8 mouse cellular contexts compared by ENCODE assay signal in genomic region chr14:21052112-21052780, GRCm38 (mm10). TPM values are rescaled to one million over a fixed set of nuclear protein-coding genes. Genes with fewer than 3 reads are reported as not detected.
DNase-seq lines count a peak whose midpoint lies in the region; ATAC-seq and TF ChIP-seq lines count a peak whose summit lies in the region.

Ap3m1 (minus strand) TSS chr14:21052508.
Adk (plus strand) TSS chr14:21052574.

- peaks cover 5 to 8% of the 10 kb centered on the region in 2 experiments; a peak in 3 of 4 replicates for H3K4me1 ChIP-seq in MEL (ENCODE audit: control insufficient read depth in 1 of 2, insufficient read depth in 2 of 2, low read length in 2 of 2)
- H3K4me1 ChIP-seq in cerebellum, adult 2 months (ENCODE audit: control insufficient read depth, insufficient read depth, low read length) = no peaks in the 10 kb centered on the region
- peaks cover 5% of the 10 kb centered on the region; the same call in 1 of the 2 replicates for H3K4me1 ChIP-seq in forebrain, postnatal 0 days (ENCODE audit: insufficient read depth)
- peaks cover 19% of the 10 kb centered on the region for H3K4me1 ChIP-seq in lung, embryonic 15.5 days

- no peak for TF ChIP-seq CTCF in MEL (IDR thresholded peaks at IDR 0.05 in 2 of 3, conservative IDR thresholded peaks at IDR 0.05 in 1 of 3; ENCODE audit: control insufficient read depth in 1 of 3, insufficient read depth in 1 of 3, low read depth in 2 of 3, low read length in 3 of 3, poor library complexity in 1 of 3, severe bottlenecking in 1 of 3)
- TF ChIP-seq CTCF in cerebellum, adult 2 months (IDR thresholded peaks at IDR 0.05; ENCODE audit: borderline replicate concordance, insufficient read depth, low read depth, low read length) = no peak
- TF ChIP-seq CTCF in forebrain, postnatal 0 days (IDR thresholded peaks at IDR 0.05; ENCODE audit: low read depth) = no peak

- H3K4me2 ChIP-seq in forebrain, postnatal 0 days (ENCODE audit: low read depth) = peak within 1 kb of the TSS; percentile 96
- peak within 1 kb of the TSS; percentile 70 for H3K4me2 ChIP-seq in lung, embryonic 15.5 days

- ATAC-seq in forebrain, postnatal 0 days = peak; percentile 98
- ATAC-seq in lung, embryonic 15.5 days (ENCODE audit: borderline replicate concordance, extremely low read depth, low FRiP score, low TSS enrichment) = peak; percentile 97

- TF ChIP-seq RAD21 in MEL (IDR thresholded peaks at IDR 0.05; ENCODE audit: low read depth, low read length) = no peak

- TF ChIP-seq EP300 in MEL (IDR thresholded peaks at IDR 0.05; ENCODE audit: low read depth in 1 of 2, low read length in 2 of 2) = peak in 1 of 2 experiments; percentile 23; a peak in 1 of 4 replicates

- no peaks in the 10 kb centered on the region for H3K27me3 ChIP-seq in MEL (ENCODE audit: control insufficient read depth in 1 of 2, insufficient read depth in 2 of 2, low read length in 2 of 2)
- no peaks in the 10 kb centered on the region for H3K27me3 ChIP-seq in cerebellum, adult 2 months (ENCODE audit: control insufficient read depth, insufficient read depth, low read length)
- no peaks in the 10 kb centered on the region for H3K27me3 ChIP-seq in forebrain, postnatal 0 days (ENCODE audit: insufficient read depth, low read length)
- no peaks in the 10 kb centered on the region for H3K27me3 ChIP-seq in lung, embryonic 15.5 days

- peaks cover 37% of the 10 kb centered on the region for H3K79me2 ChIP-seq in MEL (ENCODE audit: control insufficient read depth, insufficient read depth, low read length, poor library complexity)

- under 1% methylated on average over 48 of the region's 48 CpGs for WGBS in cerebellum, adult 2 months
- WGBS in forebrain, postnatal 0 days = 1% methylated on average over 48 of the region's 48 CpGs
- WGBS in lung, embryonic 15.5 days = under 1% methylated on average over 48 of the region's 48 CpGs

- peak within 1 kb of the TSS; percentile 86 for H3K9ac ChIP-seq in MEL (ENCODE audit: control insufficient read depth, low read depth, low read length, poor library complexity, severe bottlenecking)
- peak within 1 kb of the TSS; percentile 87 for H3K9ac ChIP-seq in forebrain, postnatal 0 days
- H3K9ac ChIP-seq in lung, embryonic 15.5 days = peak within 1 kb of the TSS; percentile 68

- H3K4me3 ChIP-seq in MEL (ENCODE audit: control insufficient read depth in 1 of 2, insufficient read depth in 1 of 2, low read depth in 2 of 2, low read length in 2 of 2) = peak within 1 kb of the TSS; percentile 81 to 96
- peak within 1 kb of the TSS; percentile 69 for H3K4me3 ChIP-seq in cerebellum, adult 2 months (replicated peaks; ENCODE audit: insufficient read depth, low read depth, low read length)
- peak within 1 kb of the TSS; percentile 86 for H3K4me3 ChIP-seq in forebrain, postnatal 0 days (ENCODE audit: low read depth, low read length)
- H3K4me3 ChIP-seq in lung, embryonic 15.5 days = peak within 1 kb of the TSS; percentile 80

- peak; percentile 97 for DNase-seq in MEL (ENCODE audit: low read depth, low spot score)
- peak; percentile 90 to 93 for DNase-seq in cerebellum, adult 2 months
- DNase-seq in forebrain, postnatal 0 days = peak; percentile 97
- peak; percentile 97 for DNase-seq in heart, postnatal 4 days
- DNase-seq in layer of hippocampus, adult 8-10 months (ENCODE audit: low spot score in 2 of 2) = peak; percentile 89 to 93
- DNase-seq in ovary, adult 18-20 months (ENCODE audit: low spot score) = peak; percentile 87
- DNase-seq in thymus, postnatal 0 days (ENCODE audit: low spot score) = peak; percentile 96

- peak within 1 kb of the TSS; percentile 92 for H3K27ac ChIP-seq in MEL (ENCODE audit: control insufficient read depth, low read depth, low read length)
- H3K27ac ChIP-seq in cerebellum, adult 2 months (ENCODE audit: insufficient read depth, low read length) = peak within 1 kb of the TSS; percentile 54
- H3K27ac ChIP-seq in forebrain, postnatal 0 days (ENCODE audit: low read depth, low read length) = peak within 1 kb of the TSS; percentile 96
- H3K27ac ChIP-seq in lung, embryonic 15.5 days = peak within 1 kb of the TSS; percentile 86

- H3K9me3 ChIP-seq in MEL (replicated peaks; ENCODE audit: insufficient read depth, low read length) = no peaks in the 10 kb centered on the region
- no peaks in the 10 kb centered on the region for H3K9me3 ChIP-seq in forebrain, postnatal 0 days (ENCODE audit: low read length)
- H3K9me3 ChIP-seq in lung, embryonic 15.5 days = no peaks in the 10 kb centered on the region

- TF ChIP-seq POLR2A in MEL (IDR thresholded peaks at IDR 0.05; ENCODE audit: control insufficient read depth in 1 of 2, insufficient read depth in 1 of 2, low read depth in 1 of 2, low read length in 2 of 2, poor library complexity in 1 of 2) = peak; percentile 66 to 75; a peak in 3 of 4 replicates
- peak; percentile 68; the same call in 1 of the 2 replicates for TF ChIP-seq POLR2A in cerebellum, adult 2 months (IDR thresholded peaks at IDR 0.05; ENCODE audit: borderline replicate concordance, insufficient read depth, low read length)

- H3K36me3 ChIP-seq in MEL (ENCODE audit: control insufficient read depth in 1 of 2, insufficient read depth in 2 of 2, low read length in 2 of 2) = peaks cover 0 to 10% of the 10 kb centered on the region in 2 experiments; a peak in 2 of 4 replicates
- no peaks in the 10 kb centered on the region for H3K36me3 ChIP-seq in forebrain, postnatal 0 days (ENCODE audit: insufficient read depth)
- H3K36me3 ChIP-seq in lung, embryonic 15.5 days = no peaks in the 10 kb centered on the region

TF ChIP-seq in MEL, 35 proteins besides CTCF, POLR2A, EP300 and RAD21 (continues in another document):
- no peak for TF ChIP-seq USF1 (IDR thresholded peaks at IDR 0.05; ENCODE audit: low read depth, low read length)
- TF ChIP-seq POLR2AphosphoS5 (IDR thresholded peaks at IDR 0.05; ENCODE audit: borderline replicate concordance, low read depth, low read length) = no peak
- TF ChIP-seq KAT2A (conservative IDR thresholded peaks at IDR 0.05; ENCODE audit: low read depth, low read length) = no peak; the same call in 1 of the 2 replicates
- no peak for TF ChIP-seq MAFK (IDR thresholded peaks at IDR 0.05; ENCODE audit: borderline replicate concordance, low read depth, low read length)
- no peak for TF ChIP-seq MEF2A (IDR thresholded peaks at IDR 0.05; ENCODE audit: extremely low read depth, insufficient replicate concordance, low read depth, low read length, poor library complexity, severe bottlenecking)
- no peak for TF ChIP-seq MYB (IDR thresholded peaks at IDR 0.05; ENCODE audit: low read depth, low read length)
- no peak for TF ChIP-seq ZNF384 (IDR thresholded peaks at IDR 0.05; ENCODE audit: low read depth, low read length)
- TF ChIP-seq POLR2AphosphoS2 (IDR thresholded peaks at IDR 0.05; ENCODE audit: low read length) = peak; percentile 52
- TF ChIP-seq ZKSCAN1 (IDR thresholded peaks at IDR 0.05; ENCODE audit: low read depth, low read length) = no peak
- TF ChIP-seq MAX (IDR thresholded peaks at IDR 0.05; ENCODE audit: low read length) = peak; percentile 99
- no peak for TF ChIP-seq JUND (IDR thresholded peaks at IDR 0.05; ENCODE audit: low read depth, low read length)
- no peak for TF ChIP-seq TAL1 (IDR thresholded peaks at IDR 0.05; ENCODE audit: low read length)
- peak; percentile 47; the same call in 1 of the 2 replicates for TF ChIP-seq TCF12 (IDR thresholded peaks at IDR 0.05; ENCODE audit: low read depth, low read length)
- TF ChIP-seq RCOR1 (IDR thresholded peaks at IDR 0.05; ENCODE audit: low read depth, low read length) = no peak
- TF ChIP-seq TBP (IDR thresholded peaks at IDR 0.05; ENCODE audit: low read depth, low read length) = peak; percentile 63; the same call in 1 of the 2 replicates
- TF ChIP-seq ETS1 (IDR thresholded peaks at IDR 0.05; ENCODE audit: low read depth, low read length) = peak; percentile 68
- TF ChIP-seq SIN3A (IDR thresholded peaks at IDR 0.05; ENCODE audit: low read length) = peak; percentile 78
- no peak for TF ChIP-seq CHD1 (IDR thresholded peaks at IDR 0.05; ENCODE audit: low read depth, low read length)
- TF ChIP-seq NRF1 (IDR thresholded peaks at IDR 0.05; ENCODE audit: insufficient read depth, low read depth, low read length, poor library complexity, severe bottlenecking) = no peak
- no peak for TF ChIP-seq USF2 (IDR thresholded peaks at IDR 0.05; ENCODE audit: borderline replicate concordance in 1 of 2, insufficient read depth in 1 of 2, low read depth in 1 of 2, low read length in 2 of 2)
- TF ChIP-seq SMC3 (IDR thresholded peaks at IDR 0.05; ENCODE audit: low read depth, low read length) = peak; percentile 21; the same call in 1 of the 2 replicates
- TF ChIP-seq BHLHE40 (IDR thresholded peaks at IDR 0.05; ENCODE audit: borderline replicate concordance, low read depth, low read length) = no peak
- TF ChIP-seq MYC (IDR thresholded peaks at IDR 0.05; ENCODE audit: low read depth, low read length) = no peak

RNA-seq across cellular contexts. Expression of gene Ap3m1, which starts in this region (rescaled TPM):
- 27.9 and 31.8 TPM in 2 replicates for total RNA-seq in MEL (2012; rRNA removed)
- polyA plus RNA-seq in MEL (2012; ENCODE audit: insufficient read depth in 1 of 2, insufficient read length in 2 of 2, low read depth in 1 of 2, low replicate concordance in 2 of 2, missing spikeins in 1 of 2) = 10 to 100 TPM in 1 of 2 experiments, not detected in 1; 47.4 TPM
- 66.0 and 71.4 TPM in 2 replicates for polyA plus RNA-seq in cerebellum, adult 2 months (2012; rRNA removed)
- 50.6 and 81.7 TPM in 2 replicates for total RNA-seq in forebrain, postnatal 0 days (2014; rRNA removed)
- 59.0 and 63.9 TPM in 2 replicates for polyA plus RNA-seq in forebrain, postnatal 0 days (2015; fragmentation: Nextera tagmentation; extraction: Ambion mirVana)
- total RNA-seq in heart, postnatal 4 days (2021) = 10 to 100 TPM; 75.5 to 79.0 TPM
- 10 to 100 TPM; 68.9 to 81.4 (median 74.7) TPM for total RNA-seq in layer of hippocampus, adult 8-10 months (2022)
- 68.8 and 77.8 TPM in 2 replicates for polyA plus RNA-seq in lung, embryonic 15.5 days (2015; fragmentation: Nextera tagmentation; extraction: Ambion mirVana)
- 51.0 and 55.7 TPM in 2 replicates for polyA plus RNA-seq in thymus, postnatal 0 days (2015; fragmentation: Nextera tagmentation; extraction: Ambion mirVana)

RNA-seq across cellular contexts. Expression of gene Adk, which starts in this region (rescaled TPM):
- total RNA-seq in MEL (2012; rRNA removed) = 102 and 125 TPM in 2 replicates
- polyA plus RNA-seq in MEL (2012; ENCODE audit: insufficient read depth in 1 of 2, insufficient read length in 2 of 2, low read depth in 1 of 2, low replicate concordance in 2 of 2, missing spikeins in 1 of 2) = 100 to 1,000 TPM in 1 of 2 experiments, 10 to 100 TPM in 1; 69.0 to 479 TPM
- 66.2 and 69.0 TPM in 2 replicates for polyA plus RNA-seq in cerebellum, adult 2 months (2012; rRNA removed)
- 54.8 and 55.5 TPM in 2 replicates for total RNA-seq in forebrain, postnatal 0 days (2014; rRNA removed)
- polyA plus RNA-seq in forebrain, postnatal 0 days (2015; fragmentation: Nextera tagmentation; extraction: Ambion mirVana) = 66.7 and 71.5 TPM in 2 replicates
- total RNA-seq in heart, postnatal 4 days (2021) = 100 to 1,000 TPM; 142 to 149 TPM
- total RNA-seq in layer of hippocampus, adult 8-10 months (2022) = 10 to 100 TPM; 66.5 to 80.7 (median 73.0) TPM
- polyA plus RNA-seq in lung, embryonic 15.5 days (2015; fragmentation: Nextera tagmentation; extraction: Ambion mirVana) = 197 and 203 TPM in 2 replicates
- 98.5 and 102 TPM in 2 replicates for polyA plus RNA-seq in thymus, postnatal 0 days (2015; fragmentation: Nextera tagmentation; extraction: Ambion mirVana)

Comparison
In these comparisons a context has a peak if more than half of its experiments do, and no peak if none do; other contexts are left out.
1. Peak in every context shown above with its lines: DNase-seq, ATAC-seq, H3K4me3 ChIP-seq and H3K27ac ChIP-seq.